Mouse (Mus musculus) limb, embryonic 12.5 days (tissue): ENCODE measurements around the gene Ttc32. TPM values are rescaled to one million over a fixed set of nuclear protein-coding genes. Genes with fewer than 3 reads are reported as not detected.

ENCODE experiments used
- ATAC-seq: fragments of 200-750 bp; cut with Nextera tagmentation; 2 replicates; pipeline ENCODE4 v1.8.0; 2017; ENCODE audit warnings: low read depth, moderate TSS enrichment; ENCODE audit not compliant: insufficient number of reproducible peaks, insufficient read depth, low FRiP score, low TSS enrichment
- H3K27ac ChIP-seq: fragments of 300-500 bp; sonication (generic); 2 replicates; pipeline ENCODE4 v1.5.1; 2016; ENCODE audit warnings: mild to moderate bottlenecking, moderate library complexity
- H3K27me3 ChIP-seq: fragments of 300-500 bp; sonication (generic); 2 replicates; pipeline ENCODE4 v1.6.1; 2016; ENCODE audit warnings: mild to moderate bottlenecking, moderate library complexity
- H3K36me3 ChIP-seq: fragments of 300-500 bp; sonication (generic); 2 replicates; pipeline ENCODE4 v1.6.1; 2016; ENCODE audit warnings: mild to moderate bottlenecking, moderate library complexity
- H3K4me1 ChIP-seq: fragments of 300-500 bp; sonication (generic); replicated peaks from 2 replicates; pipeline ENCODE4 v1.6.1; 2016
- H3K4me2 ChIP-seq: fragments of 300-500 bp; sonication (generic); 2 replicates; pipeline ENCODE4 v1.6.1; 2016; ENCODE audit warnings: mild to moderate bottlenecking, moderate library complexity
- H3K4me3 ChIP-seq: fragments of 300-500 bp; sonication (generic); replicated peaks from 2 replicates; pipeline ENCODE4 v1.5.1; 2016; ENCODE audit warnings: mild to moderate bottlenecking
- H3K9ac ChIP-seq: fragments of 300-500 bp; sonication (generic); replicated peaks from 2 replicates; pipeline ENCODE4 v1.6.1; 2016; ENCODE audit warnings: mild to moderate bottlenecking, moderate library complexity
- H3K9me3 ChIP-seq: fragments of 300-500 bp; sonication (generic); 2 replicates; pipeline ENCODE4 v1.6.1; 2016; ENCODE audit warnings: mild to moderate bottlenecking, moderate library complexity
- WGBS: fragments of 180-500 bp; shearing (Covaris S2); methylation state at CpG from one replicate; pipeline ENCODE4 v1.1.7; 2016; 5-methylcytosine and 5-hydroxymethylcytosine counted together
- polyA plus RNA-seq: library from polyadenylated mRNA; unstranded; fragments of >200 nt; fragmentation: Nextera tagmentation; extraction: Ambion mirVana; gene quantifications from 2 replicates; pipeline ENCODE4 v1.2.1, GENCODE M21; 2016

Gene Ttc32
- polyA plus RNA-seq, 1 experiment from 2014 or later = 15.7 TPM

DNA sequence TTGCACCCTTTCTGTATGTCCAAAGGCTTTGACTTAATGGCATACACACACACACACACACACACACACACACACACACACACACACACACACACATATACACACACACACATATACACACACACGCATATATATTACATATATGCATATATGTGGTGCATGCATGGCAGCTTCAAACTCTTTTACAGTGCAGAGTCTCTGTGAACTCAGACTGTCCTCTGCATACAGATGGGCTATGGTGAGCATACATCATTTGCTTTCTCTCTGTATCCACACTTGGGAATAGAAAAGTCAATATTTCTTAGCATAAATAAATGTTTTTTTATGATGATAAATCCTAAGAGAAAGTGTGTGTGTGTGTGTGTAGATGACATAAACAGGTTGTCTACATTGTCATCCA is 41.3 kb downstream of the Ttc32 start:
- Histone ChIP-seq H3K4me1 (no peaks in the 10 kb centered on the region), H3K4me3 (no peak overlapping the region), H3K9me3 (no peaks in the 10 kb centered on the region), H3K9ac (no peak overlapping the region), H3K4me2 (no peak overlapping the region), H3K27me3 (no peaks in the 10 kb centered on the region), H3K36me3 (no peaks in the 10 kb centered on the region), H3K27ac (no peak overlapping the region)
- 95% methylated on average over 1 of the region's 1 CpGs for WGBS
- ATAC-seq = no peak

- ATAC-seq = no peak
- Histone ChIP-seq H3K9ac (no peak overlapping the region), H3K9me3 (no peaks in the 10 kb centered on the region), H3K4me1 (no peaks in the 10 kb centered on the region), H3K27ac (no peak overlapping the region), H3K27me3 (no peaks in the 10 kb centered on the region), H3K36me3 (no peaks in the 10 kb centered on the region), H3K4me3 (no peak overlapping the region), H3K4me2 (no peak overlapping the region)
- WGBS = 39% methylated on average over 4 of the region's 4 CpGs
These were observed 41.7 kb downstream of the Ttc32 start for GRCm38 (mm10) chr12:9071493-9071892.

DNA sequence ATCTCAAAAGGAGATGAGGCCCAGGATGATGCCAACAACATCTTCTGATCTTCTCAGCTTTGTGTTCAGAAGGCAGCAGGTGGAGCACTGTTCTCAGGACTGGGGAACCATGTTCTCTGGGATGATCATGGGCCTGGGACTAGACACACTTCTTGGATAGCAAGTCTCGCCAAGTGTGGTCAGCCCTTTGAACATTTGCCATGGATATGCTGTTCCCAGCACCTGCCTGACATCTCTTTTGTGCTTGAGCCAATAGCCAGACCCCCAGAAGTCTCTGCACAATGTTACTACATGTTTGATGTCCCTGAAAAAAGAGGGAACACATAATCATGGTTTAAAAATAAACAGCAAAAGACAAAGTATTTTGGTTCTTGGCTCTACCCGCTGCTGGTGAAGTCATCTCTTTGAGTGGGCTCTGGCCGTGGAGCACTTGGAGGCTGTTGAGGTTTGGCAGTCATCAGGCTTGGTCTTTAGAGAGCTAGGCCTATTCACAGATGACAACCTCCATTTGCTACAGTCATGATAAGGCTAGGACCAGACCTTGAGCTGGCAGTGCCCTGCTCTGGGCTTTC is 47.8 kb downstream of the Ttc32 start:
- no peak overlapping the region for H3K4me2 ChIP-seq
- H3K36me3 ChIP-seq = no peaks in the 10 kb centered on the region
- H3K4me1 ChIP-seq = no peaks in the 10 kb centered on the region
- no peak overlapping the region for H3K27ac ChIP-seq
- no peaks in the 10 kb centered on the region for H3K27me3 ChIP-seq
- no peak overlapping the region for H3K9ac ChIP-seq
- no peaks in the 10 kb centered on the region for H3K9me3 ChIP-seq
- ATAC-seq = no peak
- H3K4me3 ChIP-seq = no peak overlapping the region
- 92% methylated on average over 3 of the region's 3 CpGs for WGBS

DNA sequence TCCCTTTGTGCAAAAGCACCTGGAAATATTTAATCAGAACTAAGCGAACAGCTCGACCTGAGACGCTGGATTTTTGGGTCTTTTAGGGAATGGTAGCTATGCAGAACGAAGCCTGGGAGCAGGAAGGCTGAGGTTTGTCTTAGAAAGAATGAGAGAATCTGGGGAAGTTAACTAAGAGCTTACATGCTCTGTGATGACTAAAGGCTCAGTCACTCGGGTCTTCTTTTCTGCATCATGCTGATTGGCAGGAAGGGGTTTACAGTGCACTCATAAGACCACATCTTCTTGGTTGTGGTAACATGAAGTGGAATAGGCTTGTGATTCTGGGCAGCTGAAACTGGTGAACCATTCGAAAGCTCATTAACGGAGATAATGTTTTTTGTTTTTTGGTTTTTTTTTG is 60.4 kb downstream of the Ttc32 start:
- no peak overlapping the region for H3K27ac ChIP-seq
- 70% methylated on average over 7 of the region's 7 CpGs for WGBS
- no peak for ATAC-seq
- H3K4me1 ChIP-seq = no peaks in the 10 kb centered on the region
- H3K27me3 ChIP-seq = no peaks in the 10 kb centered on the region
- H3K4me2 ChIP-seq = no peak overlapping the region
- H3K9me3 ChIP-seq = no peaks in the 10 kb centered on the region
- no peaks in the 10 kb centered on the region for H3K36me3 ChIP-seq
- H3K4me3 ChIP-seq = no peak overlapping the region
- no peak overlapping the region for H3K9ac ChIP-seq

Other genes with a start within 250 kb of the Ttc32 start
- 278 and 287 TPM in 2 replicates for gene Laptm4a, start 108.3 kb upstream of the Ttc32 start, polyA plus RNA-seq
- gene Matn3, start 82.1 kb upstream of the Ttc32 start, polyA plus RNA-seq = 5.4 and 7.5 TPM in 2 replicates
- gene Wdr35, start 56.1 kb upstream of the Ttc32 start, polyA plus RNA-seq = 32.6 and 32.9 TPM in 2 replicates